Mouse (Mus musculus): Measurements from ENCODE around the gene Ankrd44.

The Ankrd44 gene

GRCm38 (mm10) chr1:54762216-54762807 is 163.9 kb downstream of the Ankrd44 start:
- DNase-seq (ENCODE audit: low spot score in 2 of 2), result no peak

DNA sequence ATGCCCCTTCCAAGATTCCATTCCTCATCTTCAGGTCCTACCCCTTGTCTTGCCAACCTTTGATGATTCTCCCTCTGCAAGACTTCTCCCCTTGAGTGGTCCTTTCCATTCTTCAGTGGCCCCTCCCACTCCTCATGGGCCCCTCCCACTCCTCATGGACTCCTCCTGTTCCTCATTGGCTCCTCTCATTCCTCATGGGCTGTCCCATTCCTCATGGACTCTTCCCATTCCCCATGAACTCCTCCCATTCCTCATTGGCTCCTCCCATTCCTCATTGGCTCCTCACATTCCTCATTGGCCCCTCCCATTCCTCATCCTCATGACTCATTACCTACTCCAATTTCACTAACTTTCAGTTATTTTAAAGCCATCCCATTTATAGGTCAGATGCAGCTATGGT is 166.3 kb downstream of the Ankrd44 start:
- no peak for DNase-seq (ENCODE audit: low spot score in 2 of 2)

DNA sequence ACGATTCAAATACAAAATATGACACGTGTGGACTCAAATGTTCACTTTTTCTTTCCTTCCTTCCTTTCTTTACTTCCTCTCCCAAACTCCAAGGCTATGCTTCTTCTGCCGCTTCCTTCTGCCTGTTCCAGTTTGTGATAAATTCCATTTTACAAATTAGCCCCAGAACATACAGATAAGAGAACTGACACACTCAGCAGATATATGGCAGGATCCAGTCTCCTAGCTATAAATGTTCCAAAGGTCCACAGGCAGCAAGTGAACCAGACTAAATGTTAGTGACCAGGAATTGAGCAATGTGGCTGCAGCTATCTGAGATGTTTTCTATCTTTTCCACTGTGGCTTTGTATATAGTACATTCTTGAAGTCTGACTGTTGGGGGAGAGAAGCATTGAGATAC is 168.9 kb downstream of the Ankrd44 start:
- no peak for DNase-seq (ENCODE audit: low spot score in 2 of 2)

GRCm38 (mm10) chr1:54755690-54756365 is 170.4 kb downstream of the Ankrd44 start:
- DNase-seq (ENCODE audit: low spot score in 2 of 2), result no peak

GRCm38 (mm10) chr1:54749961-54750360 is 176.2 kb downstream of the Ankrd44 start:
- no peak for DNase-seq (ENCODE audit: low spot score in 2 of 2)

- no peak for DNase-seq (ENCODE audit: low spot score in 2 of 2)
Observed at GRCm38 (mm10) chr1:54749516-54749915, 176.7 kb downstream of the Ankrd44 start.

DNA sequence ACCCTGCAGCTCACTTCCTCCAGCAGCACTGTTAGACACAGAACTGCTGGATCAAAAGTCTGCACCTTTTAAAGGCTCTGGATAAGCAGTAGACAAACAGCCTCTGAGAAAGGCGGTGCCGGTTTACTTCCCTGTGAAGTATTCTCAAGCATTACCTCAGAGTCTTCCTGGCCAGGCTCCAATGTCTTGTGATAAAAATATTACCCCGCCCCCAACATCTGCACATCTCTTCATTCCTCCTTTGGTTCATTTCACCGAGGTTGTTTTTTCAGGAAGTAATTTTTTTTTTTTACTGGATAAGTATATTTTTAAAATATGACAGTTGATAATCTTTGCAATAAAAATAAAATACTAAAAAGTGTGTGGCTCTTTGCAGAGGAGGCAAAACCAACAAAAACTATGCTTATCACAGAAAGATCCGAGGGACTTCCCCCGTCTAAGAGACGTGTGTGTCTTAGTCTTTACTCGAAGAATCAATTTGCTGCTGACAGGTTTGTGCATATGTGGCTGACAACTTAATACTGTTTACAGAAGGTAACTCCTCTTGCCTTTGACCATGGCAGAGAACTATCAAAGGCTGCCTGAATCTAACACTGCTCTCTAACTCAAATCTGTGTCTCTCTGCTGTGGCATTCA is 178.3 kb downstream of the Ankrd44 start:
- no peak for DNase-seq (ENCODE audit: low spot score in 2 of 2)

DNA sequence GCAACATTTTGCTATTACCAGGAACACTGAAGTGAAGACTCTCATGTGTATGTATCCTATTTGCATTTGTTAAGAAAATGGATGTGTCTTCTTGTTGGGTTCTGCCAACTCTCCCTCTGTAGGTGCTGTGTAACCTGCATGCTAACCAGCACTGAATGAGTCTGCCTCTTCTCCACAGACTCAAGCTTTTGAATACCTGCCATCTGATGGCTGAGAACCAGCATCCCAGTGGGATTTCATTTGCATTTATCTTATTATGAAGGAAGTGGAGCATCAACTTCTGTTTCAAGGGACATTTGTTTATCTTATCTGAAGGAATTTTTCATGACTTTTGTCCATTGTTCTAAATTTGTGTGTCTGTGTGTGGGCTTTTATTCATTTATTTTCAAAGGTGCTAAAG is 180.5 kb downstream of the Ankrd44 start:
- DNase-seq (ENCODE audit: low spot score in 2 of 2), result no peak

DNA sequence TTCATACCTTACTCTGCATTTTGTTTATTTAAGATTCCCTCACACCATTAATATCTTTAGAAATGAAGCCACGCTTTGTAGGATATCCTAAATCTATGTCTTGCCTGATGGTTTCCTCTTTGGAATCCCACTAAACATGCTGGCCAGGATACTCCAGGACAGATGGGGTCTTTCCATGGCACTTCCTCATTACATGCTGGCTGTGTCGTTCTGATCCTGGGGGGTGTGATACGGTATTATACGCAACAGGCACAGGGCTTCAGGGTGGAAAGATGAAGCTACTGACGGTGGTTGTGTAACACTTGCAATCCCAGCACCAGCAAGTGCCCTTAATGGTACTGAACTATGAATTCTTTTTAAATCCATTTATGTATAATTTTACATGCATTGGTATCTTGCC is 182.0 kb downstream of the Ankrd44 start:
- DNase-seq (ENCODE audit: low spot score in 2 of 2), result no peak

DNA sequence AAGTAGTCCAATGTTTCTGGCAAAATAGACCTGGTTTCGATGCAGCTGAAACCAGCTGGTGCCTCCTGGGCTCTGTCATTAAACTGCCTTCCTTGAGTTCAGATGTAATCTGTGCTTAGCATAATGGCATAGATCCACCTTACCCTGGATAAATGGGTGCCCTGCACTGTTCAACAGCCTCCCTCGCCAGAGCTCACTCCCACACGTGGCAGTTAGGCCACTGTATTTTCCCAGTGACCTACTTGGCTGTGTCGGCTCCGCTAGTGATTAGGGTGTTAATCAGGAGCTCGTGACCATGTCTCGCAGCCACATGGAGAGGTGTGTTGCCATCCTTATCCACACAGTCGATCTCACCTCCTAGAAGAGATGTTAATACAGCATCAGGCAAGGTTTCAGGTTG is 183.1 kb downstream of the Ankrd44 start:
- DNase-seq (ENCODE audit: low spot score in 2 of 2), result no peak

GRCm38 (mm10) chr1:54740936-54741335 is 185.3 kb downstream of the Ankrd44 start:
- no peak for DNase-seq (ENCODE audit: low spot score in 2 of 2)

DNA sequence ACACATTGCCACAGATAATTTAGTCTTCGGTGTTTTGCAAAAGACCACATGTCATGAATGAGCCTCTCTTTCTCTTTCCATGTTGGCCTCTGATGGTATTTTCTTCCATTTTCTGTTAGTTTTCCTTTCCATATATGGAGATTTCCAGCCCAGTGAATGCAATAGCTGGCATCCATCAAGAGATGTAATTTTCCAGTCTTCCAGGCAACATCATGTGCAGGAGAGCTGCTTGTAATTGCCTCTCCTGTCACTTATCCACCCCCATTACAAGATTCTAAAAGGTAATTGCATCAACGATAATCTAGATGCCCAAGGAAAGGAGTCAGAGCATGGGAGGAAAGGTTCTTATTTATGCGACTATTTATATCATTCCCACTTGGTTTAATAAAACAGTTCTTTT is 188.7 kb downstream of the Ankrd44 start:
- no peak for DNase-seq (ENCODE audit: low spot score in 2 of 2)

GRCm38 (mm10) chr1:54734917-54735664 is 191.1 kb downstream of the Ankrd44 start:
- DNase-seq (ENCODE audit: low spot score in 2 of 2), result no peak

DNA sequence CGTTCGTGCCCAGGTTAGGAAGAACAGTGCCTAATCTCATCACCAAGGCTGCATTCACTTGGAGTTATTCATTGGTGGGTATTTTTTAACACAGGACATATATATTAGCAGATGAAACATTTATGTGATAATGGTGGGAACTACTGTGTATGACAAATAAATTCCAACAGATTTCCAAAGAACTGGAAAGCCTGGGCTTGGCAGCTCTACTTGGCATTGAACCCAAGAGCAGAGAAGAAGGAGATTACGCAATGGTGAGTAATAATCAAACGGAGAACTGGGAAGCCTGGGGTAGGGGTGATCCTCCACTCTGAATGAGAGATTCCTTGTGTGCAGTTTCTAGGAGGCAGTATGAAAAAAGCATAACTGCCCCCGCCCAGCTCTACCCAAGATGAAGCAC is 196.9 kb downstream of the Ankrd44 start:
- DNase-seq (ENCODE audit: low spot score in 2 of 2), result no peak

GRCm38 (mm10) chr1:54726555-54726954 is 199.6 kb downstream of the Ankrd44 start:
- DNase-seq (ENCODE audit: low spot score in 2 of 2), result no peak

GRCm38 (mm10) chr1:54716921-54717320 is 209.3 kb downstream of the Ankrd44 start:
- no peak for DNase-seq (ENCODE audit: low spot score in 2 of 2)

DNA sequence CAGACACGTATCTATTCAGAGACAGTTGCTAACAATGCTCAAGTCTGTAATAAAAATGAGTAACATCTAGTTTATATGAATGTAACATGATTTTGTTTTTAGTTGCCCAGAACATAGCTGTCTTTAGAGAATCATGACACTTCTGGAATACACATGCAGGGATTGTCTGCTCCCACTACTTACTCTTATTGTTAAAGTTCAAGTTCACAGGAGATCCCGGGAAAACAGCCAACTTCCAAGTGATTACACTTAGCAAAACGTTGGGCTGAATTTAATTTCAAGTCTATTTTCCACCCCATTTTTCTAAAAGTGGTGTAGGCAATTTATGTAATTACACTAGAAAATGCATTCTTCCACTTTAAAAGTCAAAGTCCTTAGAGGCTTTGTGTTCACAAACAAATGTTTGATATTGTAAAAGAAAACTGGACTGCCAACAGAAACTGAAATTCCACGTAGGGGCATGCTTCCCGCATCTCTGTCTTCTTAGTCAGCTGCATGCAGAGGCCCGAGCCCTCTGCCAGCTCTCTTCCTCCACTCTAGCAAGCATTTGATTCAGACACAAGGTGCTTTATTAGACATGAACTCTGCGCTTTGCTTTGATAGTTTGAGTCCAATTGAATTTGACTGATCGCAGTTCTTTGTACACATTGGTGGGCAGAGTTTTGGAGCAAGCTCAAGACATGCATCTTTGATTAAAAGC is 211.0 kb downstream of the Ankrd44 start:
- DNase-seq (ENCODE audit: low spot score in 2 of 2), result no peak

DNA sequence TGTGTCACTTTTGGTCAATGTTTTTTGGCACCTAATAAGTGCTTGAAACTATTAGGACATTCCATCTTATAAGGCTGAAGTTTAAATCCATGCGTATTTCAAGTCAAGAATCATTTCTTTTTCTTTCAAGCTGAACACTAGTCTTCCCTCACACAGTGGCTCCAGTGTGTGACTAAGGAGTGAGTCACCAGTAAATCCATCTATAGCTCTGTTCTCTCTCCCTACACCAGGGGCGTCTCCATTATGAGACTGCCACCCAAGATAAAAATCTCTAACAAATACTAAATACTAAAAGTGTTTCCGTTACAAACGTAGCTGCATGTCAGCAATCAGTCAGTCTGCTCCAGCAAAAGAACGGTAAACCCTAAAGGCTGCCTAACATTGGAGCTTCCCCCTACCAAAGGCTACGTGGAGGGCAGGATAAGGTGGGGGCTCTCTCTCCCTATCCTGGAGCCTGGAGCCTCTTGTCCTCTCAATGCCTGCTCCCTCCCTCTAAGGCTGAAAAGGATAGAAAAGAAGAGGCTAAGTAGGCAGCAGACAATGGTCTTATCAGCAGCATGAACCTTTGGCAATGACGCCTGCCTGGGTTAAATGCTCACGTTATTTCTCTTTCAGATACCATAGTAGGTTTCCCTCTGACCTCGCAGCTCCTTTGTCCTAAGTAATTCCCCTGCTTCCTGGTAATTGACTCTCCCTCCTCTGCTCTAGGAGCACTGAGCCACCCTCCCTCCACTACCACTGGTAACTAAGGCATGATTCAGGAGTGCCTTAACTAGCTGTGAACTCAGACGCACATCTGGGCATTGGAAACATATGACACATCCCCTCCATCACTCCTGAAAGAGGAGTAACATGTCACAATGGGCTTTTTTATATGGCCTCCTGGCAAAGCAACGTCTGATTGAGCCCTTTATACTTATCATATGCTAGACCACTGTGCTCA is 212.7 kb downstream of the Ankrd44 start:
- DNase-seq (ENCODE audit: low spot score in 2 of 2), result no peak

- no peak for DNase-seq (ENCODE audit: low spot score in 2 of 2)
Observed at GRCm38 (mm10) chr1:54711568-54711967, 214.6 kb downstream of the Ankrd44 start.

- peak in 1 of 2 experiments; percentile 57 for DNase-seq (ENCODE audit: low spot score in 2 of 2)
Observed at GRCm38 (mm10) chr1:54710550-54710949, 215.6 kb downstream of the Ankrd44 start.
